Mouse (Mus musculus): ENCODE data around the gene Ctu2. TPM values are rescaled to one million over a fixed set of nuclear protein-coding genes. Genes with fewer than 3 reads are reported as not detected.

The Ctu2 gene
- polyA plus RNA-seq, 1 experiment: 45.0 TPM

DNA sequence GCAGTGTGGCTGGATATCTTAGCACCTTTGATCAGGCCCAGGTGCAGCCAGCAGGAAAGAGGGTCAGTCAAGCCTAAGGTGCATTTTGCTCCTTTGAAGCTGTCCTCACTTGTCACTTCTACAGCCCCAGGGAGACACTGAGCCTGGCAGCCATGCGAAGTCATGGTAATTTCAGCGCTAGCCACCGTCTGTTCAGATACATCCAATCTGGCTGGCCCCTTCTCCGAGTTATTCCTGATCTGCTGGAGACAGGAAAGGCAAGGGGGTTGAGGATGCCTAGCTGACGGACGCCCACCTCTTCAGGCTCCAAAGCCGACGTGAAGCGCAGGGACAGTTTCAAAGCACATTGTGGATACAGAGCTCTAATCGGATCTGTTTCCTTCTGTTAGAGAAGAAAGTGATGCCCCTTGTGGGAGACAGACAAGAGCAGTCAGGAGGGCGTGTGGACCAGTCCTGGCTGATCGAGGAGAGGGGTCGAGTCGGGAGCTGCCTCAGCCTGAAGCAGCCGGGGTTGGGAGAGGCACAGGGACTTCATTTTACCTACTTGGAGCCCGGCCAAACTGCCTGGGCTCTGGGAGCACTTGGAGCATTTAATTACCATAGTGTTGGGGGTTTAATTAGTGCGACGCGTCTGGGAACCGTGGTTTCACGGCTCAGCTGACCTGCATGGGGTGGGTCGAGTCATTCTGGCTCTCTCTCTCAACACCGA, 47.9 kb downstream of the Ctu2 start:
- Histone ChIP-seq H3K4me1 (ENCODE audit: control insufficient read depth, insufficient read depth, low read length) (0 out of 2 replicates have a peak, but pooled peaks cover 14% of the 10 kb centered on the region), H3K27me3 (ENCODE audit: control insufficient read depth, insufficient read depth, low read length) (no peaks in the 10 kb centered on the region), H3K4me3 (replicated peaks; ENCODE audit: insufficient read depth, low read depth, low read length) (no peak overlapping the region), H3K27ac (ENCODE audit: insufficient read depth, low read length) (no peak overlapping the region)
- TF ChIP-seq POLR2A (IDR thresholded peaks at IDR 0.05; ENCODE audit: borderline replicate concordance, insufficient read depth, low read length) (no peak), CTCF (IDR thresholded peaks at IDR 0.05; ENCODE audit: borderline replicate concordance, insufficient read depth, low read depth, low read length) (no peak)
- DNase-seq: peak in 1 of 2 experiments; percentile 37
- WGBS: 11% methylated on average over 23 of the region's 23 CpGs

DNA sequence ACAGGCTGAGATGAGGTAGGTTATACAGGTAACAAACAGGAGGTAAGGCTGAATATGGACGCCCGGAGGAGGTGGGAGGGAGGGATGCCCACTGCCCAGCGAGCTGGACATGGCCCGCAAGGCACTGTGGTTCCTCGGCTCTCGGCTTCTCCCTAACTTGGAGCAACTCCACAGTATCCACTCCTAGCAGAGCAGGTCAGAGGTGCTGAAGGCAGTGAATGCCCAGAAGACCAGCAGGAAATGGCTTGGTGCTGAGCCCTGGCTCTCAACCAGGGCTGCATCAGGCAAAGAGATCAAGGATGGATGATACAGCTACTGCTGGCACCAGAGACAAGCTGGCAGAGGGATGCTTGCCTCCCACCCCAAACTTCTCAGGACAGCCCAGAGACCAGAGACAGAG, 48.6 kb downstream of the Ctu2 start:
- Histone ChIP-seq H3K27me3 (ENCODE audit: control insufficient read depth, insufficient read depth, low read length) (no peaks in the 10 kb centered on the region), H3K27ac (ENCODE audit: insufficient read depth, low read length) (no peak overlapping the region), H3K4me1 (ENCODE audit: control insufficient read depth, insufficient read depth, low read length) (0 out of 2 replicates have a peak, but pooled peaks cover 14% of the 10 kb centered on the region)

DNA sequence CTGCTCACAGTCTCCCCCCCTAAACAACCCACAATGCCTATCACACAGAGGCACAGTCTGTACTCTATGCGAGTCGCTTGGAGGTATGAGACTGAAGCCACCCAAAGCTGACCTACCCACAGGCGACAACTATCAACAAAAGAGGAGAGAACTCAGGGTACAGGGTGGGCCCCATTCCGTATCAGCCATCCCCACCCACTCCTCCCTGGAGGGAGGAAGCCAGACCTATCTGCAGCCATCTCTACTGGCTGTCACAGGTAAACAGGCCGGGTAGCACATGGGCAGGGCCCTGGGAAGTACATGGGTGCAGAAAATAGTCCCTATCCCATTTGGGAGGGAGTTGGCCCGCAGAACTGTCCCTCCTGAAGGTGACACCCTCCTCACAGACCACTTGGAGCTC, 49.1 kb downstream of the Ctu2 start:
- no peak for DNase-seq
- Histone ChIP-seq H3K4me1 (ENCODE audit: control insufficient read depth, insufficient read depth, low read length) (0 out of 2 replicates have a peak, but pooled peaks cover 14% of the 10 kb centered on the region), H3K27ac (ENCODE audit: insufficient read depth, low read length) (no peak overlapping the region), H3K27me3 (ENCODE audit: control insufficient read depth, insufficient read depth, low read length) (no peaks in the 10 kb centered on the region), H3K4me3 (replicated peaks; ENCODE audit: insufficient read depth, low read depth, low read length) (no peak overlapping the region)
- TF ChIP-seq POLR2A (IDR thresholded peaks at IDR 0.05; ENCODE audit: borderline replicate concordance, insufficient read depth, low read length): no peak
- WGBS: 86% methylated on average over 6 of the region's 6 CpGs

More for the DNA sequence above, 48.6 kb downstream of the Ctu2 start:
- no peak for TF ChIP-seq CTCF (IDR thresholded peaks at IDR 0.05; ENCODE audit: borderline replicate concordance, insufficient read depth, low read depth, low read length)
- no peak for TF ChIP-seq POLR2A (IDR thresholded peaks at IDR 0.05; ENCODE audit: borderline replicate concordance, insufficient read depth, low read length)
- peak in 1 of 2 experiments; percentile 22 for DNase-seq
- no peak overlapping the region for H3K4me3 ChIP-seq (replicated peaks; ENCODE audit: insufficient read depth, low read depth, low read length)
- 37% methylated on average over 6 of the region's 6 CpGs for WGBS

DNA sequence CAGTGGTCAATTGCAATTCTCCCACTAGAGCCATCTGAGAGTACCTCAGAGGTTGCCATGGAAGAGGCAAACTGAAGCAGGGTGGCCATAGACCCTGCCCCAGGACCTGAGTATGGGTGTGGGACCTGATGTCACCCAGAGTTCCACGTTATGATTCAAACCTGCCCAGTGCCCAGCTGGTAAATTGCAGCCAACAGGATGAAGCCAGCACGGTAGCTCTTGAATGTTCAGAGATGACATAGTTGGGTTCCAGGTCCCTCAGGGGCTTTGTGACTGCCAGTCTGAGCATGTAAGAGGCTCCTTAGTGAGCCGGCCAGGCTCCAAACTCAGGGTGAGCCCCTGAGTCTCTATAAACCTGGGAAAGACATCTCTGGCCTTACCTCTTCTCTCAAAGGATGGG, 50.1 kb downstream of the Ctu2 start:
- TF ChIP-seq CTCF (IDR thresholded peaks at IDR 0.05; ENCODE audit: borderline replicate concordance, insufficient read depth, low read depth, low read length) (no peak), POLR2A (IDR thresholded peaks at IDR 0.05; ENCODE audit: borderline replicate concordance, insufficient read depth, low read length) (no peak)
- Histone ChIP-seq H3K27ac (ENCODE audit: insufficient read depth, low read length) (no peak overlapping the region), H3K4me3 (replicated peaks; ENCODE audit: insufficient read depth, low read depth, low read length) (no peak overlapping the region), H3K27me3 (ENCODE audit: control insufficient read depth, insufficient read depth, low read length) (no peaks in the 10 kb centered on the region), H3K4me1 (ENCODE audit: control insufficient read depth, insufficient read depth, low read length) (0 out of 2 replicates have a peak, but pooled peaks cover 14% of the 10 kb centered on the region)
- 74% methylated on average over 3 of the region's 3 CpGs for WGBS
- DNase-seq: no peak

GRCm38 (mm10) chr8:122526526-122527170, 50.7 kb downstream of the Ctu2 start:
- Histone ChIP-seq H3K4me3 (replicated peaks; ENCODE audit: insufficient read depth, low read depth, low read length) (no peak overlapping the region), H3K4me1 (ENCODE audit: control insufficient read depth, insufficient read depth, low read length) (0 out of 2 replicates have a peak, but pooled peaks cover 14% of the 10 kb centered on the region), H3K27me3 (ENCODE audit: control insufficient read depth, insufficient read depth, low read length) (no peaks in the 10 kb centered on the region), H3K27ac (ENCODE audit: insufficient read depth, low read length) (no peak overlapping the region)
- no peak for DNase-seq
- TF ChIP-seq CTCF (IDR thresholded peaks at IDR 0.05; ENCODE audit: borderline replicate concordance, insufficient read depth, low read depth, low read length) (no peak), POLR2A (IDR thresholded peaks at IDR 0.05; ENCODE audit: borderline replicate concordance, insufficient read depth, low read length) (no peak)
- WGBS: 83% methylated on average over 7 of the region's 7 CpGs

DNA sequence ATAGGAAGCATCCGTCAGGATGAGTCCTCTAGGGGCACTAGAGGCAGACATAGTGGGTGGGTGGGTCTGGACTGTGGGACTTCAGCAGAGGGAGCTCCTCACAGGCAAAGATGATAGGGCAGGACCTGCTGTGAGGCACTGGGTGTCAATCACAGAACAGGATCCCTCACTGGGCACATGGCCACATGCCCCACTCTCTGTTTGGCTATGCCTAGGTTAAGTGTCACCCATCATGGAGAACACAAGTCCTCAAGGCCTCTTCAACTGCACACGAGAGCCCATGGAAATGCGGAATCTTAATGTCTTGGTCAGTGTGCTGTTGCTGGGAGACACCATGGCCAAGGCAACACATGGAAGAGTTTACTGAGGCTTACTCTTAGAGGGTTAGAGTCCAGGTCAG, 52.0 kb downstream of the Ctu2 start:
- WGBS: 94% methylated on average over 3 of the region's 3 CpGs
- no peak for DNase-seq

DNA sequence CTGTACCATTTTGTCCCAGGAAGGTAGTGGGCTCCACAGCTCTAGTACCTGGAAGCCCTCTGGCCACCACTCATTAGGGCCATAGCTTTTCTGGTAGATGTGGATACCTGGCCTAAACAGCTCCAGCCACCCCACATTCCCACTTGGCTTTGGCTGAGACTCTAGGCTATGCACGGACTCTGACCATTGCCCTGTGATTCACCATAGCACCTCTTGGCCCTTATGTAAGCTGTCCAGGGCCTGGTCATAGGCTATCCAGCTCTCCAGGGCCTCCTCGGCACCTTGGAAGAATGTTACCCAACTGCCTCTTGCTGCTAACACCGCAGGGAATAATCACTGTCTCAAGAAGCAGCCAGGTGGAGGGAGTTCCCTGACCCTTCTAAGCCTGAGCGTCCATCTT, 53.2 kb downstream of the Ctu2 start:
- Histone ChIP-seq H3K27me3 (ENCODE audit: control insufficient read depth, insufficient read depth, low read length) (no peaks in the 10 kb centered on the region), H3K4me1 (ENCODE audit: control insufficient read depth, insufficient read depth, low read length) (0 out of 2 replicates have a peak, but pooled peaks cover 6% of the 10 kb centered on the region), H3K27ac (ENCODE audit: insufficient read depth, low read length) (no peak overlapping the region), H3K4me3 (replicated peaks; ENCODE audit: insufficient read depth, low read depth, low read length) (no peak overlapping the region)
- DNase-seq: no peak
- 90% methylated on average over 4 of the region's 4 CpGs for WGBS
- TF ChIP-seq POLR2A (IDR thresholded peaks at IDR 0.05; ENCODE audit: borderline replicate concordance, insufficient read depth, low read length) (no peak), CTCF (IDR thresholded peaks at IDR 0.05; ENCODE audit: borderline replicate concordance, insufficient read depth, low read depth, low read length) (no peak)

More for the DNA sequence above, 52.0 kb downstream of the Ctu2 start:
- H3K27me3 ChIP-seq (ENCODE audit: control insufficient read depth, insufficient read depth, low read length): no peaks in the 10 kb centered on the region
- H3K27ac ChIP-seq (ENCODE audit: insufficient read depth, low read length): no peak overlapping the region
- H3K4me3 ChIP-seq (replicated peaks; ENCODE audit: insufficient read depth, low read depth, low read length): no peak overlapping the region
- 0 out of 2 replicates have a peak, but pooled peaks cover 14% of the 10 kb centered on the region for H3K4me1 ChIP-seq (ENCODE audit: control insufficient read depth, insufficient read depth, low read length)
- TF ChIP-seq POLR2A (IDR thresholded peaks at IDR 0.05; ENCODE audit: borderline replicate concordance, insufficient read depth, low read length) (no peak), CTCF (IDR thresholded peaks at IDR 0.05; ENCODE audit: borderline replicate concordance, insufficient read depth, low read depth, low read length) (no peak)

- no peak overlapping the region for H3K27ac ChIP-seq (ENCODE audit: insufficient read depth, low read length)
- no peak overlapping the region for H3K4me3 ChIP-seq (replicated peaks; ENCODE audit: insufficient read depth, low read depth, low read length)
- no peaks in the 10 kb centered on the region for H3K4me1 ChIP-seq (ENCODE audit: control insufficient read depth, insufficient read depth, low read length)
- whole genome bisulfite sequencing: 82% methylated on average over 8 of the region's 8 CpGs
- no peak for TF ChIP-seq POLR2A (IDR thresholded peaks at IDR 0.05; ENCODE audit: borderline replicate concordance, insufficient read depth, low read length)
- TF ChIP-seq CTCF (IDR thresholded peaks at IDR 0.05; ENCODE audit: borderline replicate concordance, insufficient read depth, low read depth, low read length): no peak
- no peak for DNase-seq
- H3K27me3 ChIP-seq (ENCODE audit: control insufficient read depth, insufficient read depth, low read length): no peaks in the 10 kb centered on the region
Observed at GRCm38 (mm10) chr8:122531312-122531711, 55.4 kb downstream of the Ctu2 start.

Other genes with a start within 250 kb of the Ctu2 start
- gene Zfpm1, start 194.0 kb upstream of the Ctu2 start, polyA plus RNA-seq (2012; rRNA removed): 19.6 and 20.1 TPM in 2 replicates
- 0.63 and 1.8 TPM in 2 replicates for gene Trhr2, start 115.4 kb upstream of the Ctu2 start, polyA plus RNA-seq (2012; rRNA removed)
- gene Zc3h18, start 99.5 kb upstream of the Ctu2 start, polyA plus RNA-seq (2012; rRNA removed): 39.2 and 40.1 TPM in 2 replicates
- 0.27 and 0.49 TPM in 2 replicates for gene Il17c, start 54.1 kb upstream of the Ctu2 start, polyA plus RNA-seq (2012; rRNA removed)
- gene Cyba, start 43.2 kb upstream of the Ctu2 start, polyA plus RNA-seq (2012; rRNA removed): 12.0 and 15.5 TPM in 2 replicates
- 43.6 and 45.2 TPM in 2 replicates for gene Mvd, start 32.7 kb upstream of the Ctu2 start, polyA plus RNA-seq (2012; rRNA removed)
- gene Snai3, start 15.4 kb upstream of the Ctu2 start, polyA plus RNA-seq (2012; rRNA removed): 0.13 TPM in 1 of 2 replicates, not detected in the other
- gene Rnf166, start 79 bp upstream of the Ctu2 start, polyA plus RNA-seq (2012; rRNA removed): 65.9 and 69.4 TPM in 2 replicates
- 4.2 and 4.5 TPM in 2 replicates for gene Piezo1, start 75.2 kb downstream of the Ctu2 start, polyA plus RNA-seq (2012; rRNA removed)
- gene Cdt1, start 91.9 kb downstream of the Ctu2 start, polyA plus RNA-seq (2012; rRNA removed): 7.6 and 8.8 TPM in 2 replicates
- gene Aprt, start 100.8 kb downstream of the Ctu2 start, polyA plus RNA-seq (2012; rRNA removed): 52.9 and 57.4 TPM in 2 replicates
- 8.5 and 8.7 TPM in 2 replicates for gene Galns, start 135.3 kb downstream of the Ctu2 start, polyA plus RNA-seq (2012; rRNA removed)
- gene Trappc2l, start 135.5 kb downstream of the Ctu2 start, polyA plus RNA-seq (2012; rRNA removed): 199 and 206 TPM in 2 replicates
- gene Pabpn1l, start 146.6 kb downstream of the Ctu2 start, polyA plus RNA-seq (2012; rRNA removed): not detected in 2 replicates
- 17.7 and 21.6 TPM in 2 replicates for gene Cbfa2t3, start 223.0 kb downstream of the Ctu2 start, polyA plus RNA-seq (2012; rRNA removed)

Measured in cerebellum, adult 2 months (tissue).